Mouse (Mus musculus): ENCODE data around the gene Gm34653. TPM values are rescaled to one million over a fixed set of nuclear protein-coding genes. Genes with fewer than 3 reads are reported as not detected.
"Not testable (repeated sequence)": the region's sequence is repeated elsewhere in the genome, so short reads cannot be mapped to it uniquely, and the experiment has no call there.

The Gm34653 gene
- polyA plus RNA-seq, 1 experiment from 2014 or later: not detected

- peak overlapping the region; percentile 49 for H3K4me2 ChIP-seq (replicated peaks)
- peaks cover 36% of the 10 kb centered on the region for H3K4me1 ChIP-seq
- peak overlapping the region; percentile 84 for H3K9ac ChIP-seq (replicated peaks)
- peaks cover 18% of the 10 kb centered on the region for H3K36me3 ChIP-seq
- WGBS: under 1% methylated on average over 32 of the region's 32 CpGs
- ATAC-seq (replicated peaks): peak; percentile 55; the same call in 1 of the 2 replicates
- peak overlapping the region; percentile 74 for H3K4me3 ChIP-seq
- not testable (repeated sequence) for H3K9me3 ChIP-seq, H3K27me3 ChIP-seq
- peak overlapping the region; percentile 93 for H3K27ac ChIP-seq (replicated peaks)
Measured at GRCm38 (mm10) chr2:34802565-34803245, 30.1 kb upstream of the Gm34653 start.

GRCm38 (mm10) chr2:34803746-34804145, 29.1 kb upstream of the Gm34653 start:
- no peak for ATAC-seq (replicated peaks)
- Histone ChIP-seq H3K36me3 (peaks cover 21% of the 10 kb centered on the region), H3K27me3 (no peaks in the 10 kb centered on the region), H3K9ac (replicated peaks) (no peak overlapping the region), H3K4me1 (peaks cover 36% of the 10 kb centered on the region), H3K27ac (replicated peaks) (no peak overlapping the region), H3K4me2 (replicated peaks) (peak overlapping the region; percentile 23), H3K4me3 (peak overlapping the region; percentile 20), H3K9me3 (no peaks in the 10 kb centered on the region)
- WGBS: 70% methylated on average over 3 of the region's 3 CpGs

DNA sequence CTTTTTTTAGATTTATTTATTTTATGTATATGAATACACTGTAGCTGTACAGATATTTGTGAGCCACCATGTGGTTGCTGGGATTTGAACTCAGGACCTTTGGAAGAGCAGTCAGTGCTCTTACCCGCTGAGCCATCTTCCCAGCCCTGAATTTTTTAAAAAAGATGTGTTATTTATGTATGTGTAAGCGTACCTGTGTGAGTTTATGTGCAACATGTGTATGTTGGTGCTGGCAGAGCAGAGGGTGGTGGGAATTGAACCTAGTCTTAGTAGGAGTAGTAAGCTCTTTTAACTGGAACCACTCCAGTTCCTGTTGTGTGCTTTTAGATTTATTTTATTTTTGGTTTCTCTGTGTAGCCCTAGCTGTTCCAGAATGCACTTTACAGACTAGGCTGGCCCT, 28.6 kb upstream of the Gm34653 start:
- no peak for ATAC-seq (replicated peaks)
- H3K27me3 ChIP-seq: no peaks in the 10 kb centered on the region

GRCm38 (mm10) chr2:34804815-34805214, 28.0 kb upstream of the Gm34653 start:
- ATAC-seq (replicated peaks): no peak
- no peak overlapping the region for H3K9ac ChIP-seq (replicated peaks)
- H3K9me3 ChIP-seq: no peaks in the 10 kb centered on the region
- WGBS: 73% methylated on average over 1 of the region's 1 CpGs
- H3K36me3 ChIP-seq: peaks cover 28% of the 10 kb centered on the region
- no peak overlapping the region for H3K4me3 ChIP-seq
- no peaks in the 10 kb centered on the region for H3K27me3 ChIP-seq
- H3K4me1 ChIP-seq: peaks cover 29% of the 10 kb centered on the region
- H3K4me2 ChIP-seq (replicated peaks): no peak overlapping the region
- no peak overlapping the region for H3K27ac ChIP-seq (replicated peaks)

More for the DNA sequence above, 28.6 kb upstream of the Gm34653 start:
- peaks cover 22% of the 10 kb centered on the region for H3K36me3 ChIP-seq
- H3K4me3 ChIP-seq: no peak overlapping the region
- no peaks in the 10 kb centered on the region for H3K9me3 ChIP-seq
- 99% methylated on average over 2 of the region's 2 CpGs for WGBS
- no peak overlapping the region for H3K4me2 ChIP-seq (replicated peaks)
- no peak overlapping the region for H3K9ac ChIP-seq (replicated peaks)
- H3K4me1 ChIP-seq: peaks cover 32% of the 10 kb centered on the region
- no peak overlapping the region for H3K27ac ChIP-seq (replicated peaks)

- H3K27ac ChIP-seq (replicated peaks): no peak overlapping the region
- peaks cover 29% of the 10 kb centered on the region for H3K36me3 ChIP-seq
- H3K4me2 ChIP-seq (replicated peaks): no peak overlapping the region
- no peak overlapping the region for H3K4me3 ChIP-seq
- H3K4me1 ChIP-seq: peaks cover 26% of the 10 kb centered on the region
- 94% methylated on average over 10 of the region's 10 CpGs for WGBS
- H3K9ac ChIP-seq (replicated peaks): no peak overlapping the region
- ATAC-seq (replicated peaks): no peak
- no peaks in the 10 kb centered on the region for H3K27me3 ChIP-seq
- H3K9me3 ChIP-seq: no peaks in the 10 kb centered on the region
Measured at GRCm38 (mm10) chr2:34805364-34805950, 27.4 kb upstream of the Gm34653 start.

- H3K4me2 ChIP-seq (replicated peaks): no peak overlapping the region
- H3K36me3 ChIP-seq: peaks cover 47% of the 10 kb centered on the region
- peaks cover 21% of the 10 kb centered on the region for H3K4me1 ChIP-seq
- H3K9me3 ChIP-seq: no peaks in the 10 kb centered on the region
- H3K27me3 ChIP-seq: no peaks in the 10 kb centered on the region
- no peak for ATAC-seq (replicated peaks)
- no peak overlapping the region for H3K9ac ChIP-seq (replicated peaks)
- 85% methylated on average over 2 of the region's 2 CpGs for WGBS
- H3K4me3 ChIP-seq: no peak overlapping the region
- H3K27ac ChIP-seq (replicated peaks): no peak overlapping the region
Measured at GRCm38 (mm10) chr2:34808057-34808456, 24.8 kb upstream of the Gm34653 start.

DNA sequence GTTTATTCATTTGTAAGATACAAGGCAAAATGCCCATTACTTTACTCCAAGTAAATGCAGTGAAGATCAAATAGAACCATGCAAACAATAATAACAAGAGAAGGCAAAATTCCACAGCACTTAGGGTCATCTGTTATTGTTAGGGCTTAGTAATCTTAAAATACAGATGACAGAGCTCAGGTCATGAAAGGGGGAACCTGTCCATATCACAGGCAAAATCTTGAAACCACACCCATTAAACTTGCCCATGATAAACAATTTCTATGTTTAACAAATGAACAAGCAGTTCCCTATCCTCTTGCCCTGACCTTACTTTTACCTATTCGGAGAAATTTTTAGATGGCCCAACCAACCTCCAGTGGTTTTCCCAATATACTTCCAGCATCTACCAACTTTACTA, 23.2 kb upstream of the Gm34653 start:
- 88% methylated on average over 1 of the region's 1 CpGs for WGBS
- H3K4me1 ChIP-seq: peaks cover 7% of the 10 kb centered on the region

DNA sequence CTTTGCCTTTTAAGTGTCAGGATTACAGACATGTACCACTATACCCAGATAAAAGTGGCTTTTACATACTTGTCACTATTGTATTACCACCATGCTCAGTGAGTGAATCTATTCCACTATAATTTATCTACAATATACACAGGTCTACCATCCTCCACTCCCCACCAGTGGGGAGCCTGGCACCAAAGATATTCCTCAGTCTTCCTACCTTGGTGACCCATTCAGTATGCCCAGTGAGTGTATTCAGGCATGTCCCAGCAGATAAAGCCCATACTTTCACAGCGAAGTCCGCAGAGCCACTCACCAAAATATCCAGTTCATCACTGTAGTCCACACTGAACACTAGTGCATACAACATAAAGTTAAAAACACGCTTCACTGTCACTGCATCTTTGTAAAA, 22.0 kb upstream of the Gm34653 start:
- Histone ChIP-seq H3K27ac (replicated peaks) (no peak overlapping the region), H3K9ac (replicated peaks) (no peak overlapping the region), H3K9me3 (no peaks in the 10 kb centered on the region), H3K4me1 (peaks cover 2% of the 10 kb centered on the region; the same call in 1 of the 2 replicates), H3K4me3 (no peak overlapping the region), H3K36me3 (peaks cover 57% of the 10 kb centered on the region), H3K27me3 (no peaks in the 10 kb centered on the region), H3K4me2 (replicated peaks) (no peak overlapping the region)
- WGBS: 94% methylated on average over 3 of the region's 3 CpGs
- no peak for ATAC-seq (replicated peaks)

More for the DNA sequence above, 23.2 kb upstream of the Gm34653 start:
- Histone ChIP-seq H3K4me2 (replicated peaks) (no peak overlapping the region), H3K27me3 (no peaks in the 10 kb centered on the region), H3K27ac (replicated peaks) (no peak overlapping the region), H3K36me3 (peaks cover 54% of the 10 kb centered on the region), H3K9me3 (no peaks in the 10 kb centered on the region), H3K4me3 (no peak overlapping the region), H3K9ac (replicated peaks) (no peak overlapping the region)
- no peak for ATAC-seq (replicated peaks)

DNA sequence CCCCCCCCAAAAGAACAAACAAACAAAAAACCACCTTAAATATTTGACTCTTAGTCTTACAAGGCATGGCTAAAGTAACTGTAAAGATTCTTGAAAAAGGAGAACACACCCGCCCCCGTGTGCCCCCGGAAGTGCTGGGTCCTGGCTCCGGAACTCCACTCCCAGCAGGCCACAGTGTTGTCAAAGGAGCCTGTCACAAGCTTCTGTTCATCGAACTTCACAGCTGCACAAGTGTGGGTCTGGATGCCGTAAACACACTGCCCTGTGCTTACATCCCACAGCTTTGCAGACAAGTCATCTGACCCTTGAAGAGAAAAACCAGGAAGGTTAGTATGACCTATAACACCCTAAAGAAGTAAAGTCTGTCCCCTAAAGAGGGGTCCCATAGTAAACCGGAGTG, 20.1 kb upstream of the Gm34653 start:
- no peaks in the 10 kb centered on the region for H3K4me1 ChIP-seq
- H3K4me2 ChIP-seq (replicated peaks): no peak overlapping the region
- 90% methylated on average over 7 of the region's 7 CpGs for WGBS
- no peak for ATAC-seq (replicated peaks)
- H3K27ac ChIP-seq (replicated peaks): no peak overlapping the region
- H3K4me3 ChIP-seq: no peak overlapping the region
- H3K9ac ChIP-seq (replicated peaks): no peak overlapping the region
- H3K36me3 ChIP-seq: peaks cover 54% of the 10 kb centered on the region
- H3K9me3 ChIP-seq: no peaks in the 10 kb centered on the region
- H3K27me3 ChIP-seq: no peaks in the 10 kb centered on the region

GRCm38 (mm10) chr2:34815893-34816292, 16.9 kb upstream of the Gm34653 start:
- not testable (repeated sequence) for H3K4me1 ChIP-seq; H3K27ac ChIP-seq (replicated peaks); H3K4me3 ChIP-seq; H3K9ac ChIP-seq (replicated peaks); H3K27me3 ChIP-seq; H3K4me2 ChIP-seq (replicated peaks); H3K9me3 ChIP-seq; ATAC-seq (replicated peaks)
- 100% methylated on average over 2 of the region's 2 CpGs for WGBS
- peaks cover 45% of the 10 kb centered on the region for H3K36me3 ChIP-seq

GRCm38 (mm10) chr2:34818492-34818891, 14.3 kb upstream of the Gm34653 start:
- Histone ChIP-seq H3K4me2 (replicated peaks) (no peak overlapping the region), H3K27me3 (no peaks in the 10 kb centered on the region), H3K4me1 (0 out of 2 replicates have a peak, but pooled peaks cover under 1% of the 10 kb centered on the region), H3K36me3 (peaks cover 45% of the 10 kb centered on the region), H3K27ac (replicated peaks) (no peak overlapping the region), H3K4me3 (no peak overlapping the region), H3K9ac (replicated peaks) (no peak overlapping the region), H3K9me3 (no peaks in the 10 kb centered on the region)
- 94% methylated on average over 2 of the region's 2 CpGs for WGBS
- no peak for ATAC-seq (replicated peaks)

- Histone ChIP-seq H3K4me1 (peaks cover 27% of the 10 kb centered on the region), H3K36me3 (peaks cover 15% of the 10 kb centered on the region), H3K4me2 (replicated peaks) (peak within 1 kb of the TSS; percentile 88), H3K9me3 (no peaks in the 10 kb centered on the region), H3K4me3 (peak within 1 kb of the TSS; percentile 99), H3K27ac (replicated peaks) (peak within 1 kb of the TSS; percentile 78), H3K9ac (replicated peaks) (peak within 1 kb of the TSS; percentile 94), H3K27me3 (no peaks in the 10 kb centered on the region)
- peak; percentile 97 for ATAC-seq (replicated peaks)
- under 1% methylated on average over 56 of the region's 57 CpGs for WGBS
Measured at GRCm38 (mm10) chr2:34825827-34826459, 6.9 kb upstream of the Gm34653 start, which contains the start of gene Fbxw2. TSS of gene Fbxw2 (minus strand) at chr2:34826311.

Data from forebrain, embryonic 15.5 days (tissue).